Mouse (Mus musculus): ENCODE measurements around the gene Tmem160. TPM values are rescaled to one million over a fixed set of nuclear protein-coding genes. Genes with fewer than 3 reads are reported as not detected.

Tmem160 gene
- total RNA-seq, 2 experiments from 2014 or later: 87.4 to 101 TPM

GRCm38 (mm10) chr7:16491759-16492158, 39.2 kb downstream of the Tmem160 start:
- peak; percentile 54 to 77 for DNase-seq

GRCm38 (mm10) chr7:16492211-16492610, 39.6 kb downstream of the Tmem160 start:
- no peak for DNase-seq

- DNase-seq: peak; percentile 36 to 73
Measured at GRCm38 (mm10) chr7:16493361-16493760, 40.8 kb downstream of the Tmem160 start.

- DNase-seq: no peak
Measured at GRCm38 (mm10) chr7:16496260-16496659, 43.7 kb downstream of the Tmem160 start.

GRCm38 (mm10) chr7:16499671-16500104, 47.1 kb downstream of the Tmem160 start:
- no peak for DNase-seq

- DNase-seq: no peak
Measured at GRCm38 (mm10) chr7:16501571-16501970, 49.0 kb downstream of the Tmem160 start.

GRCm38 (mm10) chr7:16504573-16505225, 52.1 kb downstream of the Tmem160 start:
- DNase-seq: peak; percentile 57

Other genes with a start within 250 kb of the Tmem160 start
- gene Dhx34, start 230.7 kb upstream of the Tmem160 start, total RNA-seq (2021): 1 to 10 TPM; 8.4 to 8.6 TPM
- gene C5ar2, start 208.6 kb upstream of the Tmem160 start, total RNA-seq (2021): 1 to 10 TPM; 1.2 to 1.7 TPM
- gene C5ar1, start 193.2 kb upstream of the Tmem160 start, total RNA-seq (2021): 1 to 10 TPM; 4.4 to 7.5 TPM
- 10 to 100 TPM; 15.3 to 16.2 TPM for gene Inafm1, start 179.2 kb upstream of the Tmem160 start, total RNA-seq (2021)
- 10 to 100 TPM; 26.3 to 29.6 TPM for gene Ccdc9, start 166.0 kb upstream of the Tmem160 start, total RNA-seq (2021)
- 1 to 10 TPM; 3.8 to 5.6 TPM for gene Bbc3, start 144.4 kb upstream of the Tmem160 start, total RNA-seq (2021)
- gene Sae1, start 65.0 kb upstream of the Tmem160 start, total RNA-seq (2021): 10 to 100 TPM; 37.3 to 40.6 TPM
- 10 to 100 TPM; 25.4 to 34.5 TPM for gene Zc3h4, start 51.9 kb upstream of the Tmem160 start, total RNA-seq (2021)
- gene Npas1, start 24.9 kb downstream of the Tmem160 start, total RNA-seq (2021): not detected
- gene Arhgap35, start 162.2 kb downstream of the Tmem160 start, total RNA-seq (2021): 10 to 100 TPM; 31.8 to 33.9 TPM
- gene Ceacam15, start 222.9 kb downstream of the Tmem160 start, total RNA-seq (2021): not detected